Mouse (Mus musculus) liver, adult 2 months (tissue): ENCODE measurements around the gene Fut2.
"Not testable (repeated sequence)": the region's sequence is repeated elsewhere in the genome, so short reads cannot be mapped to it uniquely, and the experiment has no call there.

Source experiments
- CTCF ChIP-seq: fragments of 200-500 bp; IDR thresholded peaks from 2 replicates; pipeline ENCODE4 v1.5.1; 2011; ENCODE audit warnings: low read depth, low read length, control low read depth
- POLR2A ChIP-seq: fragments of 200-500 bp; IDR thresholded peaks from 2 replicates; pipeline ENCODE4 v1.6.1; 2011; ENCODE audit warnings: low read length, control low read depth; ENCODE audit not compliant: insufficient read depth; ENCODE audit errors: extremely low read depth

GRCm38 (mm10) chr7:45650484-45650883 is 15.7 kb downstream of the Fut2 start:
- not testable (repeated sequence) for TF ChIP-seq CTCF, POLR2A
